Mouse (Mus musculus) heart, embryonic 10.5 days (tissue): ENCODE measurements around the gene Ints13. TPM values are rescaled to one million over a fixed set of nuclear protein-coding genes. Genes with fewer than 3 reads are reported as not detected.
A peak's percentile ranks its signal among the peaks of the same experiment; 100 is the strongest.

ENCODE experiments used
- DNase-seq: peaks from one replicate; pipeline ENCODE4 v3.0.0-alpha.2; 2017; ENCODE audit warnings: low spot score
- H3K27ac ChIP-seq: fragments of 300-500 bp; sonication (generic); 2 replicates; pipeline ENCODE4 v1.5.1; 2016; ENCODE audit warnings: mild to moderate bottlenecking
- H3K27me3 ChIP-seq: fragments of 300-500 bp; sonication (generic); 2 replicates; pipeline ENCODE4 v1.6.1; 2016; ENCODE audit warnings: mild to moderate bottlenecking; ENCODE audit not compliant: poor library complexity, insufficient read depth, severe bottlenecking
- H3K36me3 ChIP-seq: fragments of 300-500 bp; sonication (generic); 2 replicates; pipeline ENCODE4 v1.6.1; 2016; ENCODE audit warnings: mild to moderate bottlenecking, moderate library complexity
- H3K4me1 ChIP-seq: fragments of 300-500 bp; sonication (generic); 2 replicates; pipeline ENCODE4 v1.6.1; 2016; ENCODE audit warnings: mild to moderate bottlenecking
- H3K4me3 ChIP-seq: fragments of 300-500 bp; sonication (generic); 2 replicates; pipeline ENCODE4 v1.5.1; 2016; ENCODE audit warnings: mild to moderate bottlenecking, moderate library complexity
- H3K9me3 ChIP-seq: fragments of 300-500 bp; sonication (generic); 2 replicates; pipeline ENCODE4 v1.6.1; 2016; ENCODE audit warnings: mild to moderate bottlenecking, moderate library complexity
- WGBS: fragments of 180-500 bp; shearing (Covaris S2); methylation state at CpG from one replicate; pipeline ENCODE4 v1.1.7; 2016; 5-methylcytosine and 5-hydroxymethylcytosine counted together
- polyA plus RNA-seq: library from polyadenylated mRNA; unstranded; fragments of >200 nt; fragmentation: Nextera tagmentation; extraction: Ambion mirVana; gene quantifications from 2 replicates; pipeline ENCODE4 v1.2.1, GENCODE M21; 2016

Ints13 gene
- polyA plus RNA-seq, 1 experiment from 2014 or later: 63.1 TPM

GRCm38 (mm10) chr6:146509891-146510290, 67.7 kb downstream of the Ints13 start:
- Histone ChIP-seq H3K4me1 (peaks cover 35% of the 10 kb centered on the region), H3K9me3 (no peaks in the 10 kb centered on the region), H3K27me3 (no peaks in the 10 kb centered on the region), H3K4me3 (no peak overlapping the region), H3K27ac (no peak overlapping the region), H3K36me3 (no peaks in the 10 kb centered on the region)
- WGBS: 44% methylated on average over 2 of the region's 2 CpGs
- DNase-seq: no peak

- Histone ChIP-seq H3K27me3 (peaks cover 10% of the 10 kb centered on the region; the same call in 1 of the 2 replicates), H3K4me1 (peaks cover 35% of the 10 kb centered on the region), H3K4me3 (no peak overlapping the region), H3K36me3 (no peaks in the 10 kb centered on the region), H3K9me3 (no peaks in the 10 kb centered on the region), H3K27ac (no peak overlapping the region)
- DNase-seq: no peak
- 72% methylated on average over 2 of the region's 2 CpGs for WGBS
Observed at GRCm38 (mm10) chr6:146504459-146504858, 73.2 kb downstream of the Ints13 start.

DNA sequence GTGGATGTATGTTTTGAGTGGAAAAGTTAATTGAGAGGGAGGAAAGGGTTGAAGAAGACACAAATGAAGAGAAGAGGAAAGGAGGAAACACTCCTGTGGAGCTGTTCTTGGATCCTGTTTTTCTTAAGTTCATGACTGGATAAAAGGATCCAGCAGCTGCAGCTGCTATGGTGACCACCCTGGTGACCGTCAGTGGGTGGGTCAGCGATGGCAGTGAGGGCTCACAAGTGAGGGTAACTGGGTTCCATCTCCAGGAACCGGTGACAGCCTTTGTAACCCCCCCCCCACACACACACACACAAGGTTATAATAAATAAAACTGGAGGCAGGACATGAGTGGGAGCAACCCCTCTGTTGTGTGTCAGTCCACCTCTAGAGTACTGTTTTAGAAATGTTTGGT, 74.8 kb downstream of the Ints13 start:
- no peaks in the 10 kb centered on the region for H3K9me3 ChIP-seq
- peaks cover 38% of the 10 kb centered on the region for H3K4me1 ChIP-seq
- H3K27ac ChIP-seq: peak overlapping the region; percentile 89; the same call in 1 of the 2 replicates
- 42% methylated on average over 3 of the region's 3 CpGs for whole genome bisulfite sequencing
- peaks cover 10% of the 10 kb centered on the region; the same call in 1 of the 2 replicates for H3K27me3 ChIP-seq
- peak overlapping the region; percentile 81 for H3K4me3 ChIP-seq
- DNase-seq: no peak
- no peaks in the 10 kb centered on the region for H3K36me3 ChIP-seq

GRCm38 (mm10) chr6:146501866-146502804, 75.5 kb downstream of the Ints13 start, which contains the start of gene Itpr2:
Gene Itpr2, minus strand, starts transcription at chr6:146502223.
- Histone ChIP-seq H3K4me1 (peaks cover 39% of the 10 kb centered on the region), H3K4me3 (peak within 1 kb of the TSS; percentile 81), H3K36me3 (no peaks in the 10 kb centered on the region), H3K27ac (peak within 1 kb of the TSS; percentile 89), H3K27me3 (peaks cover 10% of the 10 kb centered on the region; the same call in 1 of the 2 replicates), H3K9me3 (no peaks in the 10 kb centered on the region)
- under 1% methylated on average over 70 of the region's 70 CpGs for WGBS
- peak; percentile 93 for DNase-seq

GRCm38 (mm10) chr6:146501316-146501865, 76.2 kb downstream of the Ints13 start:
- Histone ChIP-seq H3K4me1 (peaks cover 39% of the 10 kb centered on the region), H3K4me3 (peak overlapping the region; percentile 81), H3K36me3 (no peaks in the 10 kb centered on the region), H3K27me3 (peaks cover 10% of the 10 kb centered on the region; the same call in 1 of the 2 replicates), H3K27ac (peak overlapping the region; percentile 89), H3K9me3 (no peaks in the 10 kb centered on the region)
- DNase-seq: peak; percentile 80
- WGBS: under 1% methylated on average over 30 of the region's 30 CpGs

DNA sequence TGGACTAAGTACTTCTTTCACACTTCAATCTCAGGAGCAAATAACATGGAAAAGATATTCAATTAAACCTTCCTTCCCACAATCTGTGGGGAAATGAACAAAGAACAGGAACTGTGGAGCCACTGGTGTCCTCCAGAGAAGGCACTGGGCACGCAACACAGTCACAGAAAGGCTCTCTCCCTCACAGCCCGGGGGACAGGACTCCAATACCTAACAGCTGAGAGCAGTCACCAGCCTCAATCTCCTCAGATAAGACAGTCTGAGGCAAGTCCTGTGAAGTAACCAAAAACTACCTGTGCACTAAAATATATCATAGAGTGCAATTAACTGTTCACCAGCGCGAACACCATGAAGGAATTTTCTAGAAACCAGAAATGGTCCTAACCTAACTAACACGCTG, 76.9 kb downstream of the Ints13 start:
- DNase-seq: no peak
- H3K4me3 ChIP-seq: peak overlapping the region; percentile 81
- H3K9me3 ChIP-seq: no peaks in the 10 kb centered on the region
- WGBS: 51% methylated on average over 5 of the region's 5 CpGs
- H3K27me3 ChIP-seq: peaks cover 10% of the 10 kb centered on the region; the same call in 1 of the 2 replicates
- peak overlapping the region; percentile 89; the same call in 1 of the 2 replicates for H3K27ac ChIP-seq
- peaks cover 39% of the 10 kb centered on the region for H3K4me1 ChIP-seq
- no peaks in the 10 kb centered on the region for H3K36me3 ChIP-seq

GRCm38 (mm10) chr6:146500206-146500605, 77.4 kb downstream of the Ints13 start:
- peaks cover 39% of the 10 kb centered on the region for H3K4me1 ChIP-seq
- peaks cover 10% of the 10 kb centered on the region; the same call in 1 of the 2 replicates for H3K27me3 ChIP-seq
- H3K27ac ChIP-seq: no peak overlapping the region
- peak overlapping the region; percentile 81 for H3K4me3 ChIP-seq
- H3K36me3 ChIP-seq: no peaks in the 10 kb centered on the region
- no peak for DNase-seq
- WGBS: 65% methylated on average over 6 of the region's 6 CpGs
- no peaks in the 10 kb centered on the region for H3K9me3 ChIP-seq

Other genes with a start within 250 kb of the Ints13 start
- 19.4 and 22.1 TPM in 2 replicates for gene Itpr2, start 75.6 kb downstream of the Ints13 start, polyA plus RNA-seq
- gene Fgfr1op2, start 632 bp downstream of the Ints13 start, polyA plus RNA-seq: 85.1 and 91.3 TPM in 2 replicates
- 123 and 129 TPM in 2 replicates for gene Med21, start 64.7 kb upstream of the Ints13 start, polyA plus RNA-seq
- 38.3 and 46.9 TPM in 2 replicates for gene Tm7sf3, start 65.0 kb upstream of the Ints13 start, polyA plus RNA-seq
- 31.7 and 40.6 TPM in 2 replicates for gene Stk38l, start 147.2 kb upstream of the Ints13 start, polyA plus RNA-seq
- gene Arntl2, start 218.2 kb upstream of the Ints13 start, polyA plus RNA-seq: 2.7 and 3.6 TPM in 2 replicates